Mouse (Mus musculus): ENCODE measurements around the gene Plscr5. TPM values are rescaled to one million over a fixed set of nuclear protein-coding genes. Genes with fewer than 3 reads are reported as not detected.

Gene Plscr5
- polyA plus RNA-seq, 1 experiment from 2014 or later = 0.24 TPM

DNA sequence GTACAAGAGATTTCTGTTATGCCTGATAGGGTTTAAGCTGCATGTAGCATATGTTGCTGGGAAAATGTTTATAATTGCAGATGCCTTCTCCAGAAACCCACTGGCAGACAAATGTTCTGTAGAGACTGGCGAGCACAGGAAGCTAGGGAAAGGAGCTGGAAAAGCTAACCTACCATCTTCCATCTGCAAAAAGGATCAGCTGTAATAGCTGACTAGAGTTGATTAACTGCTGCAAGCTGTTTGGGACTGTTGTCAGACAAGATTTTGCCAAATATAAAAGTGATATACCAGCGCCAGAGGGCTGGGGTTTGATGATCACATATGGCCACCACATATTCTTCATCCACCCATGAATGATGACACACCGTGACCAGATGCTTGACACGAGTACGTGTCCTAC lies 6.8 kb downstream of the Plscr5 start:
- ATAC-seq (peak; percentile 74; the same call in 1 of the 2 replicates), DNase-seq (ENCODE audit: low spot score) (peak; percentile 70)
- WGBS = 74% methylated on average over 5 of the region's 5 CpGs
- no peaks in the 10 kb centered on the region for H3K36me3 ChIP-seq (ENCODE audit: control insufficient read depth, insufficient read depth, low read length)
- no peak overlapping the region for H3K9ac ChIP-seq (ENCODE audit: low read length)
- no peaks in the 10 kb centered on the region for H3K4me1 ChIP-seq (ENCODE audit: control insufficient read depth, insufficient read depth, low read length)
- no peak overlapping the region for H3K4me3 ChIP-seq (ENCODE audit: low read depth, low read length)
- no peak overlapping the region for H3K27ac ChIP-seq (ENCODE audit: low read depth, low read length)
- H3K27me3 ChIP-seq (replicated peaks; ENCODE audit: control insufficient read depth, insufficient read depth, low read length) = no peaks in the 10 kb centered on the region
- no peak overlapping the region for H3K4me2 ChIP-seq (ENCODE audit: low read length)
- no peaks in the 10 kb centered on the region for H3K9me3 ChIP-seq (replicated peaks; ENCODE audit: control insufficient read depth, low read length)

DNA sequence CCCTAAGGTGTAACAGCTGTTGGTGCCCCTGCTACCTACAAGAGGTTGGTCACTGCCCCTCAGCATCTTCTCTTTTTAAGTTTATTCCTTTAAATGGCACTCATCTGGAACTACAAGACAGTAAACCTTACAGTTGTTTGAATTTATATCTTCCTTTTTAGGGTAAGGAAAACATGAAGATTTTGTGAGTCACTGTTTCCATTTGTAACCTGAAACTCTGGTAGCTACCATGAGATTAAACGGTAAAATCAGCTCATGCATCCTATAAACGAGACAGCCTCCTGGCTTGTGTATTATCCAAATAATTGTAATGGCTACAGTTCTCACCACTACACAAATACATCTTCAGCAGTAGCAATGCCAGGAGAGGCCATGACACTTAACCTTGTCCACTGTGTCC lies 11.7 kb downstream of the Plscr5 start:
- ATAC-seq = no peak
- Histone ChIP-seq H3K4me3 (ENCODE audit: low read depth, low read length) (no peak overlapping the region), H3K4me2 (ENCODE audit: low read length) (no peak overlapping the region), H3K9ac (ENCODE audit: low read length) (no peak overlapping the region), H3K27me3 (replicated peaks; ENCODE audit: control insufficient read depth, insufficient read depth, low read length) (no peaks in the 10 kb centered on the region), H3K9me3 (replicated peaks; ENCODE audit: control insufficient read depth, low read length) (no peaks in the 10 kb centered on the region), H3K27ac (ENCODE audit: low read depth, low read length) (no peak overlapping the region), H3K4me1 (ENCODE audit: control insufficient read depth, insufficient read depth, low read length) (no peaks in the 10 kb centered on the region), H3K36me3 (ENCODE audit: control insufficient read depth, insufficient read depth, low read length) (no peaks in the 10 kb centered on the region)
- DNase-seq (ENCODE audit: low spot score) = no peak
- WGBS = 75% methylated on average over 2 of the region's 2 CpGs

DNA sequence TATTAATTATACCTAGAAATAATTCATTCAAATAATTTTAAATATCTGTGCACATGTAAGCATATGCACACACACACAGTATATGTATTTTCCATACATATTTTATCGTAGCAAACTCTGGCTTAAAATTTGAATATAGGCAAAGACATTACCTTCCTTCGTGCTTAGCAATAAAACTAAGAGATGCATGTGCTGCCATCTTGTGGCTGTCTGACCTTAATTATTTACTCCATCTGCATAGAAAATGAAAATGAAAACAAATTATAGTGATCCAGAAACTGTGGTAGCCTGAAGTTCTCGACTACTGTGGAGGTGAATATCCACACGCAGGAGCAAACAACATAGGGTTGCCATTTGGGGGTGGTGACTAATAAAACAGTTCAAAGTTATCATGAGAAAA lies 14.6 kb downstream of the Plscr5 start:
- Histone ChIP-seq H3K27me3 (replicated peaks; ENCODE audit: control insufficient read depth, insufficient read depth, low read length) (no peaks in the 10 kb centered on the region), H3K4me2 (ENCODE audit: low read length) (no peak overlapping the region), H3K9me3 (replicated peaks; ENCODE audit: control insufficient read depth, low read length) (no peaks in the 10 kb centered on the region), H3K36me3 (ENCODE audit: control insufficient read depth, insufficient read depth, low read length) (no peaks in the 10 kb centered on the region), H3K9ac (ENCODE audit: low read length) (no peak overlapping the region), H3K4me1 (ENCODE audit: control insufficient read depth, insufficient read depth, low read length) (no peaks in the 10 kb centered on the region), H3K4me3 (ENCODE audit: low read depth, low read length) (no peak overlapping the region), H3K27ac (ENCODE audit: low read depth, low read length) (no peak overlapping the region)
- peak; percentile 86 for DNase-seq (ENCODE audit: low spot score)
- 45% methylated on average over 4 of the region's 4 CpGs for WGBS
- ATAC-seq = peak; percentile 72

DNA sequence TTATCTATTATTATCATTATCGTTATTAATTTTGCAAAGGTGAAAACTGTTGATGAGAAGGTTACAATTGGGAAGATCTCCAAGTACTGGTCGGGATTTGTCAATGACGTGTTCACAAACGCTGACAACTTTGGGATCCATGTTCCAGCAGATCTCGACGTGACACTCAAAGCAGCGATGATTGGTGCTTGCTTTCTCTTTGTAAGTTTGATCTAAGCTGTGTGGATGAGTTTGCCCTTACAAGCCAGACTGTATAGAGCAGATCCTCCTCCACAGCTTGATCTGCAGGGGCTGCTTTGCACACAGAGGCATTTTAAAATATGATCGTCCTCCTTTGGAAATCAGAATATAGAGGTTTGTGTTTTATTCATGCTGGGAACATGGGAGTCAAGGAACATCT lies 15.0 kb downstream of the Plscr5 start:
- no peaks in the 10 kb centered on the region for H3K9me3 ChIP-seq (replicated peaks; ENCODE audit: control insufficient read depth, low read length)
- H3K4me3 ChIP-seq (ENCODE audit: low read depth, low read length) = no peak overlapping the region
- no peak overlapping the region for H3K27ac ChIP-seq (ENCODE audit: low read depth, low read length)
- WGBS = 79% methylated on average over 8 of the region's 8 CpGs
- H3K4me1 ChIP-seq (ENCODE audit: control insufficient read depth, insufficient read depth, low read length) = no peaks in the 10 kb centered on the region
- H3K9ac ChIP-seq (ENCODE audit: low read length) = no peak overlapping the region
- H3K36me3 ChIP-seq (ENCODE audit: control insufficient read depth, insufficient read depth, low read length) = no peaks in the 10 kb centered on the region
- H3K27me3 ChIP-seq (replicated peaks; ENCODE audit: control insufficient read depth, insufficient read depth, low read length) = no peaks in the 10 kb centered on the region
- 0 out of 2 replicates have a peak, but pooled peaks have one; percentile 6 for ATAC-seq
- H3K4me2 ChIP-seq (ENCODE audit: low read length) = no peak overlapping the region
- no peak for DNase-seq (ENCODE audit: low spot score)

DNA sequence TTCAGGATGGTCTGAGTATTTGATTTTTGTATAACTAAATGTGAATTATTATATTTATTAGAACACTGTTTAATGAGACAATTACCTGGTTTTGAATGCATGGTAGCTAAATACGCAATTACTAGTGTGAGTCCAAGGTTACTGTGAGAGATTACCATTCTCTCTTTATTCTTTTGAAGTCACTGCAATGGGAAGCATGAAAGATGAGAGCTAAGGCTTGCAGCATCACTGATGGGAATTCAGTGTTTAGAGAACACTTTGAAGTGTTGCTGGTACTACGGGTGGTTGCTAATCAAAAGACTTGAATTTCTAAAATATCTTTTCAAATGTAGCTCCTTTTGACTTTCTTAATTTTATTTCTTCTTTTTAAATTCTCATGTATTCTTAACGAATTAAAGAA lies 17.1 kb downstream of the Plscr5 start:
- H3K9ac ChIP-seq (ENCODE audit: low read length) = no peak overlapping the region
- H3K9me3 ChIP-seq (replicated peaks; ENCODE audit: control insufficient read depth, low read length) = no peaks in the 10 kb centered on the region
- no peak overlapping the region for H3K4me3 ChIP-seq (ENCODE audit: low read depth, low read length)
- ATAC-seq (no peak), DNase-seq (ENCODE audit: low spot score) (peak; percentile 16)
- H3K4me2 ChIP-seq (ENCODE audit: low read length) = no peak overlapping the region
- H3K27ac ChIP-seq (ENCODE audit: low read depth, low read length) = no peak overlapping the region
- WGBS = 44% methylated on average over 3 of the region's 3 CpGs
- no peaks in the 10 kb centered on the region for H3K36me3 ChIP-seq (ENCODE audit: control insufficient read depth, insufficient read depth, low read length)
- no peaks in the 10 kb centered on the region for H3K4me1 ChIP-seq (ENCODE audit: control insufficient read depth, insufficient read depth, low read length)
- H3K27me3 ChIP-seq (replicated peaks; ENCODE audit: control insufficient read depth, insufficient read depth, low read length) = no peaks in the 10 kb centered on the region

DNA sequence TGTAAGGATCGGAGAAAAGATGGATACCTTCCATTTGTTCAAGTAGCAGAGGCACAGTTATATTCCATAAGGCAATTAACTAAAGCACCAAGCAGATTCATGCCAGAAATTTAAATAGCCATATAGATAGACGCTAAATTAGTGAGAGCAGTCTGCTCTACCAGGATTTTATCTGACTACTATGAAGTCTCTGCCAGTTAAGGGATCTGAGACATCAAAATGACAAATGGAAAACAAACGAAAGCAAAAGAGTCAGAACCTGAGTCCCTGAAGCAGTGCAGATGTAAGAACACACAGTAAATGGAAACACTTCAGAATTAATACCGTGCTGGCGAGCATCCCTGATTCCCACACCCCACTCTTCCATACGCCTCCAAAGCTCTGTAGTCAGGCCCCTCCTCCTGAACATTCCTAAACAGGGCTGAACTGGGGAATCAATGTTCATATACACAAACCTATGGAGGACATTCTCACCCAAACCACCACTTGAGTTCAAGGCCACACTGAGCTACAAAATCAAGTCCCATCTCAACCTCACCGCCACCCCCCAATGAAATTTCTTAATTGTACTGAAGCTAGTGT lies 17.7 kb downstream of the Plscr5 start:
- H3K4me3 ChIP-seq (ENCODE audit: low read depth, low read length) = no peak overlapping the region
- peak; percentile 54 for DNase-seq (ENCODE audit: low spot score)
- no peak overlapping the region for H3K27ac ChIP-seq (ENCODE audit: low read depth, low read length)
- WGBS = 63% methylated on average over 7 of the region's 7 CpGs
- no peak overlapping the region for H3K9ac ChIP-seq (ENCODE audit: low read length)
- H3K27me3 ChIP-seq (replicated peaks; ENCODE audit: control insufficient read depth, insufficient read depth, low read length) = no peaks in the 10 kb centered on the region
- ATAC-seq = peak; percentile 52; the same call in 1 of the 2 replicates
- H3K36me3 ChIP-seq (ENCODE audit: control insufficient read depth, insufficient read depth, low read length) = no peaks in the 10 kb centered on the region
- H3K4me2 ChIP-seq (ENCODE audit: low read length) = no peak overlapping the region
- no peaks in the 10 kb centered on the region for H3K9me3 ChIP-seq (replicated peaks; ENCODE audit: control insufficient read depth, low read length)
- no peaks in the 10 kb centered on the region for H3K4me1 ChIP-seq (ENCODE audit: control insufficient read depth, insufficient read depth, low read length)

DNA sequence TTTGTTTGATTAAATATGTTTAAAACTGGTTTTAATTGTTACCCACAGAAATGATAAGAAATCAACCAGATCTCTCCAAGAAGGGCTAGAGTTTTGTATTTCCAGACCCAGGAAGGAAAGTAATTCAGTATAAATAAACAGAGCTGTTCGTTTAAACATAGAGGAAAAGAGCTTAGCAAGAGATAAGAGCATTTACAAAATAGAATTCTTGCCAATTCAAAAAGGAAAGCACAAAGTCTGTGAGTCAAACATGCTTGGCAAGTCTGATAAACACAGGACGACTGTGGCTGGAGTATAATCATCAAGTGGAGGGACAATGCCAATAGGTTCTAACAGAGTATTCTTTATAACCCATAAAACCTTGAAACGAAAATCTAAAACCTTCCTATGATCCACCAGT lies 18.3 kb downstream of the Plscr5 start:
- Histone ChIP-seq H3K27ac (ENCODE audit: low read depth, low read length) (no peak overlapping the region), H3K9ac (ENCODE audit: low read length) (no peak overlapping the region), H3K9me3 (replicated peaks; ENCODE audit: control insufficient read depth, low read length) (no peaks in the 10 kb centered on the region), H3K4me2 (ENCODE audit: low read length) (no peak overlapping the region), H3K4me3 (ENCODE audit: low read depth, low read length) (no peak overlapping the region), H3K36me3 (ENCODE audit: control insufficient read depth, insufficient read depth, low read length) (no peaks in the 10 kb centered on the region), H3K4me1 (ENCODE audit: control insufficient read depth, insufficient read depth, low read length) (no peaks in the 10 kb centered on the region), H3K27me3 (replicated peaks; ENCODE audit: control insufficient read depth, insufficient read depth, low read length) (no peaks in the 10 kb centered on the region)
- 80% methylated on average over 3 of the region's 3 CpGs for WGBS
- ATAC-seq = no peak
- no peak for DNase-seq (ENCODE audit: low spot score)

DNA sequence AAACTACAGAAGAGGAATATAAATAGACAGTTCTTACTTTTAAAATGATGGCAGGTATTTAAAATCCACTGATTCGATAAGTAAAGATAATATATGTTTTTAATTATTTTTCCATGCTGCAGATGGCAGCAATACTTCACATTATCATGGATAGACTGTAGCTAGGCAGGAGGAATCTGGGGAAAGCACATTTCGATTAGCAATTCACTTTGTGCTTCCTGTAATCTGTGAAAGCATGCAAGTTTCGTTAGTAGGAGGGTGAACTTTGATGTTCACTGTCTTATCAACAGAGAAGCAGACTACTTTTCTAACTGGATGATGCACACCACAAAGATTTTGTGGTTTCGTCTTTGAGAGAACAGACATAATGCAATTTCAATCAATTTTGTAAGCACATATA lies 24.7 kb downstream of the Plscr5 start:
- 74% methylated on average over 4 of the region's 4 CpGs for WGBS
- no peak for ATAC-seq
- H3K9ac ChIP-seq (ENCODE audit: low read length) = no peak overlapping the region
- H3K4me3 ChIP-seq (ENCODE audit: low read depth, low read length) = no peak overlapping the region
- H3K27ac ChIP-seq (ENCODE audit: low read depth, low read length) = no peak overlapping the region
- DNase-seq (ENCODE audit: low spot score) = peak; percentile 52
- H3K9me3 ChIP-seq (replicated peaks; ENCODE audit: control insufficient read depth, low read length) = no peaks in the 10 kb centered on the region
- H3K4me2 ChIP-seq (ENCODE audit: low read length) = no peak overlapping the region
- H3K4me1 ChIP-seq (ENCODE audit: control insufficient read depth, insufficient read depth, low read length) = no peaks in the 10 kb centered on the region
- no peaks in the 10 kb centered on the region for H3K27me3 ChIP-seq (replicated peaks; ENCODE audit: control insufficient read depth, insufficient read depth, low read length)
- no peaks in the 10 kb centered on the region for H3K36me3 ChIP-seq (ENCODE audit: control insufficient read depth, insufficient read depth, low read length)

DNA sequence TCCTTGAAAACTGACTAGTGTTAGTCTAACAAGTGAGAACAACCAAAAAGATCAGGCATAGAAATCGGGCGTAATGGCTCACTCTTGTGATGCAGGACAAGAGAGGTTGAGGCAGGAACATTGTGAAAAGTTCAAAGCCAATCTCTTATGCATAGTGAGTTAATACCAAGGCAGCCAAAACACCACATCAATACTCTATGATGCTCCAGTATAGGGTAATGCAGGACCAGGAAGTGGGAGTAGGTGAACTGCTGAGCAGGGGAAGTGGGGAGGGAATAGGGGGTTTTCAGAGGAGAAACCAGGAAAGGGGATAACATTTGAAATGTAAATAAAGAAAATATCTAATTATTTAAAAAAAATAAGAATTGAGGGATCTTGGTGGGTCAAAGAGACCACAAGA lies 25.2 kb downstream of the Plscr5 start:
- no peaks in the 10 kb centered on the region for H3K4me1 ChIP-seq (ENCODE audit: control insufficient read depth, insufficient read depth, low read length)
- H3K27me3 ChIP-seq (replicated peaks; ENCODE audit: control insufficient read depth, insufficient read depth, low read length) = no peaks in the 10 kb centered on the region
- no peaks in the 10 kb centered on the region for H3K36me3 ChIP-seq (ENCODE audit: control insufficient read depth, insufficient read depth, low read length)
- WGBS = 83% methylated on average over 2 of the region's 2 CpGs
- no peak overlapping the region for H3K9ac ChIP-seq (ENCODE audit: low read length)
- ATAC-seq = no peak
- no peak overlapping the region for H3K4me2 ChIP-seq (ENCODE audit: low read length)
- H3K27ac ChIP-seq (ENCODE audit: low read depth, low read length) = no peak overlapping the region
- DNase-seq (ENCODE audit: low spot score) = no peak
- H3K9me3 ChIP-seq (replicated peaks; ENCODE audit: control insufficient read depth, low read length) = no peaks in the 10 kb centered on the region
- H3K4me3 ChIP-seq (ENCODE audit: low read depth, low read length) = no peak overlapping the region
